Mouse (Mus musculus) kidney, adult 2 months (tissue): ENCODE data around the gene Alms1.

ENCODE experiments used
- CTCF ChIP-seq: fragments of 200-500 bp; conservative IDR thresholded peaks from 2 replicates; pipeline ENCODE4 v1.5.1; 2011; ENCODE audit warnings: low read depth, mild to moderate bottlenecking, control low read depth, low read length, moderate library complexity, mixed read lengths; ENCODE audit not compliant: insufficient read depth, insufficient read length
- POLR2A ChIP-seq: fragments of 200-500 bp; IDR thresholded peaks from one replicate; pipeline ENCODE4 v1.6.1; 2011; ENCODE audit warnings: low read depth, low read length, control low read depth

- no peak for TF ChIP-seq CTCF
- no peak for TF ChIP-seq POLR2A
These were observed 23.2 kb downstream of the Alms1 start for GRCm38 (mm10) chr6:85610511-85610910.
